Mouse (Mus musculus): Measurements from ENCODE around the gene Olfr1019. TPM values are rescaled to one million over a fixed set of nuclear protein-coding genes. Genes with fewer than 3 reads are reported as not detected.

The Olfr1019 gene
- polyA plus RNA-seq (2012; rRNA removed; ENCODE audit: low replicate concordance) = not detected in 2 replicates

GRCm38 (mm10) chr2:85845383-85845782 is at the start of gene Olfr1019:
Olfr1019 (minus strand) TSS chr2:85845483.

GRCm38 (mm10) chr2:85885340-85885739 is 40.1 kb upstream of the Olfr1019 start, which contains the start of gene Olfr1023:
Olfr1023 (plus strand) TSS chr2:85885640.

DNA sequence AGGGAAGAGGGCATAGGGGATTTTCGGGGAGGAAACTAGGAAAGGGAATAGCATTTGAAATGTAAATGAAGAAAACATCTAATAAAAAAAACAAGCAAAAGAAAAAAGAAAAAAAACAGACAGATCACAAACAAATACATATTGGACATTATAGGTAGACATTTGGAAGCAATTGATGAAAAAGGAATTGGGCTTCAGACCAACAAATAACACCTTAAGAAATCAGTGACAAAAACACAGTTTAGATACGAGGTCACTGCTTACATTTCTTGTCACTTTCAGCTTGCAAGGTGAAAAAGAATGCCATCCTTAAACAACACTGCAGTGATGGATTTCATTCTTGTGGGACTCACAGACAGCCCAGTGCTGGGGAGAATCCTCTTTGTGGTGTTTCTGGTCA is 23.0 kb upstream of the Olfr1019 start, which contains the start of gene Olfr1022:
Gene Olfr1022, plus strand, starts transcription at position 301 of the 400 bp plus-strand sequence.

GRCm38 (mm10) chr2:85846730-85847129 is 1.4 kb upstream of the Olfr1019 start, which contains the start of gene Olfr1020:
Olfr1020 (plus strand) TSS chr2:85847030.

DNA sequence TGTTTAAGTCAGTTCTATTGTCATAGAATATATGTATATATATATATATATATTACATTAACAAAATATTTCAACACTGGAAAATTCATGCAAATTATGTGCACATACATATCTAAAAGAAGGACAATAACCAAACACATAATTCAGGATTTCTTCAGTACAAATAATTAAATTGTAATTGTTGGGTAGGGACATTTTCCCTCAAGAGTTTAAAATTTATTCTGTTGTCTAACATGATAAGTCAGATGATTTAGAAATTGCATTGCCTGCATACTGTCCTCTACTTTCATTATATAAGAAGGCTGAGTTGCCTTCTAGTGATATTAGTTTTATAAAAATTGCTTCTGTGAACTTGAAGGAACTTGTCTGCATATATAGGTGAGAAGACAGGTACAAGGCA is 27.1 kb downstream of the Olfr1019 start, which contains the start of gene Olfr1018:
Gene Olfr1018, plus strand, starts transcription at position 301 of the 400 bp plus-strand sequence.

DNA sequence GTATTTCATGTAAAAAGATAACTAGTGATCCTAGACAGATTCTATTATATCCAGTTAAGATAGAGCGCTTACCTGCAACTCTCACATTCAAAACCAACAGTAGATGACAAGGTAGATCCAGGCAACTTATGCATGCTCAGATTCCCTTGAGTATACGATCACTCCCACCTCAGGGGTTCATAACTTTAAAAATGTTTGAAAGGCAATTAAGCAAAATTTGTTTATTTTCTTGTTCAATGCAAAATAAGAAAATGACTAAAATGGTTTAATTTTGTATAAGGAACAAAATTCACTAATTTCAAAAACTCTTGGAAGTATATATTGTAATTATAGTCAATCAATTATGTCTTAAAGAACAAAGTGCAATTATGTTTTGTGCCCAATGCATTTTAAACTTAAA is 42.8 kb downstream of the Olfr1019 start, which contains the start of gene Olfr1016:
Gene Olfr1016, minus strand, starts transcription at position 101 of the 400 bp plus-strand sequence.

Other genes with a start within 250 kb of the Olfr1019 start
- not detected in 2 replicates for gene Olfr1000, start 233.6 kb downstream of the Olfr1019 start, polyA plus RNA-seq (2012; rRNA removed; ENCODE audit: low replicate concordance)
- gene Olfr1002, start 194.8 kb downstream of the Olfr1019 start, polyA plus RNA-seq (2012; rRNA removed; ENCODE audit: low replicate concordance) = not detected in 2 replicates
- gene Olfr154, start 181.0 kb downstream of the Olfr1019 start, polyA plus RNA-seq (2012; rRNA removed; ENCODE audit: low replicate concordance) = not detected in 2 replicates
- gene Olfr1006, start 166.7 kb downstream of the Olfr1019 start, polyA plus RNA-seq (2012; rRNA removed; ENCODE audit: low replicate concordance) = not detected in 2 replicates
- not detected in 2 replicates for gene Olfr1008, start 156.1 kb downstream of the Olfr1019 start, polyA plus RNA-seq (2012; rRNA removed; ENCODE audit: low replicate concordance)
- gene Olfr1009, start 130.1 kb downstream of the Olfr1019 start, polyA plus RNA-seq (2012; rRNA removed; ENCODE audit: low replicate concordance) = not detected in 2 replicates
- gene Olfr1012, start 82.7 kb downstream of the Olfr1019 start, polyA plus RNA-seq (2012; rRNA removed; ENCODE audit: low replicate concordance) = not detected in 2 replicates
- gene Olfr1013, start 78.4 kb downstream of the Olfr1019 start, polyA plus RNA-seq (2012; rRNA removed; ENCODE audit: low replicate concordance) = not detected in 2 replicates
- gene Olfr1014, start 72.8 kb downstream of the Olfr1019 start, polyA plus RNA-seq (2012; rRNA removed; ENCODE audit: low replicate concordance) = not detected in 2 replicates
- not detected in 2 replicates for gene Olfr1015, start 63.5 kb downstream of the Olfr1019 start, polyA plus RNA-seq (2012; rRNA removed; ENCODE audit: low replicate concordance)
- not detected in 2 replicates for gene Olfr1016, start 42.9 kb downstream of the Olfr1019 start, polyA plus RNA-seq (2012; rRNA removed; ENCODE audit: low replicate concordance)
- not detected in 2 replicates for gene Olfr1018, start 27.0 kb downstream of the Olfr1019 start, polyA plus RNA-seq (2012; rRNA removed; ENCODE audit: low replicate concordance)
- gene Olfr1020, start 1.5 kb upstream of the Olfr1019 start, polyA plus RNA-seq (2012; rRNA removed; ENCODE audit: low replicate concordance) = not detected in 2 replicates
- not detected in 2 replicates for gene Olfr1022, start 23.1 kb upstream of the Olfr1019 start, polyA plus RNA-seq (2012; rRNA removed; ENCODE audit: low replicate concordance)
- gene Olfr1023, start 40.2 kb upstream of the Olfr1019 start, polyA plus RNA-seq (2012; rRNA removed; ENCODE audit: low replicate concordance) = not detected in 2 replicates
- gene Olfr1024, start 59.6 kb upstream of the Olfr1019 start, polyA plus RNA-seq (2012; rRNA removed; ENCODE audit: low replicate concordance) = not detected in 2 replicates
- not detected in 2 replicates for gene Olfr1025-ps1, start 69.7 kb upstream of the Olfr1019 start, polyA plus RNA-seq (2012; rRNA removed; ENCODE audit: low replicate concordance)
- gene Olfr1026, start 76.1 kb upstream of the Olfr1019 start, polyA plus RNA-seq (2012; rRNA removed; ENCODE audit: low replicate concordance) = not detected in 2 replicates
- not detected in 2 replicates for gene Olfr1028, start 105.0 kb upstream of the Olfr1019 start, polyA plus RNA-seq (2012; rRNA removed; ENCODE audit: low replicate concordance)
- gene Olfr1029, start 128.4 kb upstream of the Olfr1019 start, polyA plus RNA-seq (2012; rRNA removed; ENCODE audit: low replicate concordance) = not detected in 2 replicates
- not detected in 2 replicates for gene Olfr1030, start 133.8 kb upstream of the Olfr1019 start, polyA plus RNA-seq (2012; rRNA removed; ENCODE audit: low replicate concordance)
- not detected in 2 replicates for gene Olfr1031, start 144.8 kb upstream of the Olfr1019 start, polyA plus RNA-seq (2012; rRNA removed; ENCODE audit: low replicate concordance)
- gene Olfr1032, start 160.1 kb upstream of the Olfr1019 start, polyA plus RNA-seq (2012; rRNA removed; ENCODE audit: low replicate concordance) = not detected in 2 replicates
- gene Olfr1033, start 175.2 kb upstream of the Olfr1019 start, polyA plus RNA-seq (2012; rRNA removed; ENCODE audit: low replicate concordance) = 0.29 and 0.73 TPM in 2 replicates
- gene Olfr1034, start 200.4 kb upstream of the Olfr1019 start, polyA plus RNA-seq (2012; rRNA removed; ENCODE audit: low replicate concordance) = 0.20 TPM in 1 of 2 replicates, not detected in the other
- gene Olfr1036, start 228.5 kb upstream of the Olfr1019 start, polyA plus RNA-seq (2012; rRNA removed; ENCODE audit: low replicate concordance) = not detected in 2 replicates
- not detected in 2 replicates for gene Olfr1037, start 241.9 kb upstream of the Olfr1019 start, polyA plus RNA-seq (2012; rRNA removed; ENCODE audit: low replicate concordance)

All from mammary gland, adult 2 months (tissue).